8 mouse cellular contexts compared by ENCODE assay signal in the genomic region with DNA sequence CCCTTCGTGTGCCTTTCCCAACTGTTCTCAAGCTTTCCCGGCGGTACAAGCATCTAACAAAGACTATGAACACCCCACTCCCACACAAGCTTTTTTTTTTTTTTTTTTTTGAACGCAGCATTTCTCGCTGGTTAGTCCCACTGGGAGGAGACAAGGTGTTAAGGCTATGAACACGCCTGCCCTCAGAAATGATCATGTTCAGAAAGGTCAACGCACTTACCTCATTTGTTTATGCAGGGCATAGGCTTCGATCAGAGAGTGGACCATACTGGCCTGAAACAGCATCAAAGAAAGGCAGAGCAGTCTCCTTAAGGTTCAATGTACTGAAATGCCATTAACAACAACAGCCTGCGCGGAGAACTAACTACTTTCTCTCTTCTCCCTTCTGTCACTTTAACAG. TPM values are rescaled to one million over a fixed set of nuclear protein-coding genes. Genes with fewer than 3 reads are reported as not detected.
A peak's percentile ranks its signal among the peaks of the same experiment; 100 is the strongest.
DNase-seq lines count a peak whose midpoint lies in the region; ATAC-seq and TF ChIP-seq lines count a peak whose summit lies in the region.

No protein-coding gene starts in this region.

- WGBS in lung, embryonic 14.5 days, result 21% methylated on average over 10 of the region's 10 CpGs
- 28% methylated on average over 10 of the region's 10 CpGs for WGBS in embryonic facial prominence, embryonic 11.5 days
- 30% methylated on average over 10 of the region's 10 CpGs for WGBS in intestine, postnatal 0 days
- WGBS in neural tube, embryonic 15.5 days, result 33% methylated on average over 10 of the region's 10 CpGs

- no peaks in the 10 kb centered on the region for H3K27me3 ChIP-seq in lung, embryonic 14.5 days (ENCODE audit: insufficient read depth, low read length)
- H3K27me3 ChIP-seq in embryonic facial prominence, embryonic 11.5 days (ENCODE audit: control insufficient read depth, insufficient read depth, low read length), result no peaks in the 10 kb centered on the region
- no peaks in the 10 kb centered on the region for H3K27me3 ChIP-seq in intestine, postnatal 0 days (replicated peaks; ENCODE audit: control insufficient read depth, insufficient read depth, low read length)
- H3K27me3 ChIP-seq in neural tube, embryonic 15.5 days (replicated peaks), result 0 out of 2 replicates have a peak, but pooled peaks cover 3% of the 10 kb centered on the region

- DNase-seq in lung, embryonic 14.5 days, result no peak
- DNase-seq in lung, adult 18-20 months, result no peak
- no peak for DNase-seq in embryonic facial prominence, embryonic 11.5 days (ENCODE audit: low spot score)
- no peak for DNase-seq in left cerebral cortex, adult 9 months (ENCODE audit: low spot score in 2 of 2)
- no peak for DNase-seq in cerebellum, adult 18-20 months
- no peak for DNase-seq in cerebellum, postnatal 10 days

- no peak for TF ChIP-seq CTCF in lung, embryonic 14.5 days (IDR thresholded peaks at IDR 0.05; ENCODE audit: low read depth)
- no peak for TF ChIP-seq CTCF in intestine, postnatal 0 days (IDR thresholded peaks at IDR 0.05; ENCODE audit: low read depth)

- peak overlapping the region; percentile 63 for H3K4me2 ChIP-seq in lung, embryonic 14.5 days
- peak overlapping the region; percentile 34 for H3K4me2 ChIP-seq in embryonic facial prominence, embryonic 11.5 days (ENCODE audit: low read depth, low read length)
- peak overlapping the region; percentile 63 for H3K4me2 ChIP-seq in intestine, postnatal 0 days (replicated peaks; ENCODE audit: low read depth)
- H3K4me2 ChIP-seq in neural tube, embryonic 15.5 days, result peak overlapping the region; percentile 58

- H3K9ac ChIP-seq in lung, embryonic 14.5 days, result peak overlapping the region; percentile 50
- no peak overlapping the region for H3K9ac ChIP-seq in embryonic facial prominence, embryonic 11.5 days (replicated peaks; ENCODE audit: low read length)
- no peak overlapping the region for H3K9ac ChIP-seq in intestine, postnatal 0 days (ENCODE audit: low read depth, low read length)
- 0 out of 2 replicates have a peak overlapping the region, but pooled peaks have one; percentile 38 for H3K9ac ChIP-seq in neural tube, embryonic 15.5 days (replicated peaks)

- peak overlapping the region; percentile 46 for H3K4me3 ChIP-seq in lung, embryonic 14.5 days (ENCODE audit: low read depth, low read length)
- H3K4me3 ChIP-seq in embryonic facial prominence, embryonic 11.5 days (ENCODE audit: low read depth, low read length), result peak overlapping the region; percentile 48
- H3K4me3 ChIP-seq in intestine, postnatal 0 days (ENCODE audit: low read depth, low read length), result peak overlapping the region; percentile 50
- peak overlapping the region; percentile 52 for H3K4me3 ChIP-seq in neural tube, embryonic 15.5 days (replicated peaks)

- no peak for ATAC-seq in lung, embryonic 14.5 days (ENCODE audit: insufficient read depth)
- ATAC-seq in embryonic facial prominence, embryonic 11.5 days (replicated peaks; ENCODE audit: insufficient number of reproducible peaks, low FRiP score, low TSS enrichment, low read depth), result no peak
- peak; percentile 45; the same call in 1 of the 2 replicates for ATAC-seq in intestine, postnatal 0 days
- 0 out of 2 replicates have a peak, but pooled peaks have one; percentile 22 for ATAC-seq in neural tube, embryonic 15.5 days (ENCODE audit: low FRiP score)

- H3K4me1 ChIP-seq in lung, embryonic 14.5 days (ENCODE audit: insufficient read depth), result no peaks in the 10 kb centered on the region
- H3K4me1 ChIP-seq in embryonic facial prominence, embryonic 11.5 days (ENCODE audit: control insufficient read depth, insufficient read depth, low read length), result no peaks in the 10 kb centered on the region
- H3K4me1 ChIP-seq in intestine, postnatal 0 days (replicated peaks; ENCODE audit: control insufficient read depth, insufficient read depth, low read length), result no peaks in the 10 kb centered on the region
- H3K4me1 ChIP-seq in neural tube, embryonic 15.5 days, result no peaks in the 10 kb centered on the region

- H3K9me3 ChIP-seq in lung, embryonic 14.5 days (ENCODE audit: low read depth, low read length), result no peaks in the 10 kb centered on the region
- H3K9me3 ChIP-seq in embryonic facial prominence, embryonic 11.5 days (replicated peaks; ENCODE audit: control insufficient read depth, low read length), result no peaks in the 10 kb centered on the region
- no peaks in the 10 kb centered on the region for H3K9me3 ChIP-seq in intestine, postnatal 0 days (ENCODE audit: control insufficient read depth)
- H3K9me3 ChIP-seq in neural tube, embryonic 15.5 days (replicated peaks), result no peaks in the 10 kb centered on the region

- H3K27ac ChIP-seq in lung, embryonic 14.5 days (ENCODE audit: low read depth), result no peak overlapping the region
- no peak overlapping the region for H3K27ac ChIP-seq in embryonic facial prominence, embryonic 11.5 days (replicated peaks; ENCODE audit: low read depth, low read length)
- no peak overlapping the region for H3K27ac ChIP-seq in intestine, postnatal 0 days (ENCODE audit: low read depth, low read length)
- 0 out of 2 replicates have a peak overlapping the region, but pooled peaks have one; percentile 60 for H3K27ac ChIP-seq in neural tube, embryonic 15.5 days (replicated peaks)

- no peaks in the 10 kb centered on the region for H3K36me3 ChIP-seq in lung, embryonic 14.5 days (ENCODE audit: insufficient read depth)
- H3K36me3 ChIP-seq in embryonic facial prominence, embryonic 11.5 days (replicated peaks; ENCODE audit: control insufficient read depth, insufficient read depth, low read depth, low read length), result no peaks in the 10 kb centered on the region
- no peaks in the 10 kb centered on the region for H3K36me3 ChIP-seq in intestine, postnatal 0 days (ENCODE audit: control insufficient read depth, insufficient read depth)
- no peaks in the 10 kb centered on the region for H3K36me3 ChIP-seq in neural tube, embryonic 15.5 days

RNA-seq across cellular contexts. Expression of gene Hdac8, which starts 1.0 kb away (rescaled TPM):
- polyA plus RNA-seq in lung, embryonic 14.5 days (2014; fragmentation: Nextera tagmentation; extraction: Ambion mirVana), result 3.1 and 3.9 TPM in 2 replicates
- polyA plus RNA-seq in embryonic facial prominence, embryonic 11.5 days (2014; fragmentation: Nextera tagmentation; extraction: Ambion mirVana), result 3.2 and 4.2 TPM in 2 replicates
- 5.5 and 6.9 TPM in 2 replicates for polyA plus RNA-seq in intestine, postnatal 0 days (2015; fragmentation: Nextera tagmentation; extraction: Ambion mirVana)
- 8.7 and 9.7 TPM in 2 replicates for polyA plus RNA-seq in neural tube, embryonic 15.5 days (2015; fragmentation: Nextera tagmentation; extraction: Ambion mirVana)

Comparison
In these comparisons a context has a peak if more than half of its experiments do, and no peak if none do; other contexts are left out.
1. ATAC-seq: peak in intestine, postnatal 0 days (single experiment) and neural tube, embryonic 15.5 days (single experiment); none in lung, embryonic 14.5 days (single experiment) and embryonic facial prominence, embryonic 11.5 days (single experiment).
2. H3K9ac ChIP-seq: peak in lung, embryonic 14.5 days (single experiment) and neural tube, embryonic 15.5 days (single experiment); none in embryonic facial prominence, embryonic 11.5 days (single experiment) and intestine, postnatal 0 days (single experiment).
3. Peak in every context shown above with its lines, with median percentiles within 50 percentile points of each other: H3K4me2 ChIP-seq and H3K4me3 ChIP-seq.